Mouse (Mus musculus): Measurements from ENCODE around the gene Thbd.

Gene Thbd

DNA sequence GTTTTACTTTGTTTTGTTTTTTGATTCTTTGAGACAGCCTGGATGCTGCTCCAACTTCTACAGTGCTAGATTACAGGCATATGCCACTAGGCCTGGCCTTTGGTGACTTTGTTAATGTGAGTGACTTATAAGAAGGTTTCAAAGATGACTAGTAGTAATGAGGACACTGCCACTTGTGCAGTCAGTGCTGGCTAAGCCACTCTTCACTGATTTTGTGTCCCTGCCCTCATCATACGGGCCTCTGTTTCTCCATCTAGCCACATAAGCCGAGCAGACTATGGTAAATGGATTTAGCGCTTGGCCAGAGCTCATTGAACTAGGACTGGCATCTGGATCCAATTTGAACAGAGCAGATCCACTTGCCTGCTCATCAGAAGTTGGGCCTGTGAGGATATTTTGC, 21.5 kb downstream of the Thbd start:
- no peak for DNase-seq (ENCODE audit: low spot score)

DNA sequence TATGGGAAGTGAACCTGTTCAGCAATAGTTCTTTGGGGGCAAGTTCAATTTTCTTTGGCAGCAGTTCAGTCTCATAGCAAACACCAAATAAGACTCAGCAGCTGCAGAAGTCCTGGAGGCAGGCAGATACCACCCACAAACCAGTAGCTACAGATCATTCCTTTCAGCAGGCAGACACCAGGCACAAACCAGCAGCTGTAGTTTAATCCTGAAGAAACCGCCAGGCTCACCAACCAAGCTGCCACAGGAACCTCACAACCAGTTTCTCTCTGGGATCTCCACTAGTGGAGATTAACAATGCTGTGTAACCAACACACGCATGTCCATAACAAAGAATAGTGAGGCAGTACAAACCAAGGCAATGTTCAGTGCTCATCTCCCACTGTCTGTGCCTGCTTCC, 26.9 kb downstream of the Thbd start:
- no peak for DNase-seq (ENCODE audit: low spot score)

DNA sequence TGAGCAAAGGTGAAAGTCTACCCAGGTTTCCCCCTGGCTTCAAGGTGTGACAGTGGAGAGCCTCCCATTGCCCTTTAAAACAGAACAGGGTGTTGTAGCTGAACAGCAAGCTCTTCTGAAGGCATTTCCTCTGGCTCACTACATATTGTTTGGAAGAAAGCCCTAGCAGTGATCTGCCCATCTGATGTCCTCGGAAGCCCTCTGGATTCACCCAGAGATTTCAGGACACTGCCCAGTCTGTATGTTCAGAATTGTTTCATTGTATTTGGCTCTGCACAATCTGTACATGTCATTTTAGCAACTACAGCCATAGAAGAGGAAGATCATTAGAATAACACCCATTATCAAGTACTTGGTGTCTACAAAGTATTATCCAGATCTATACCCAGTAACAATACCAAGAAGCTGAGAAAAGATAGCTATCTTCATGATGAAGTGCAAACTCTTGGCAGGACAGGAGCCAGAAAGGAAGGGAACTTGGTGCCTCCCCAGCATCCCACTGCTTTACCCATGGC, 28.0 kb downstream of the Thbd start:
- DNase-seq (ENCODE audit: low spot score) = no peak

GRCm38 (mm10) chr2:148378817-148379342, 29.1 kb downstream of the Thbd start:
- DNase-seq (ENCODE audit: low spot score) = no peak

DNA sequence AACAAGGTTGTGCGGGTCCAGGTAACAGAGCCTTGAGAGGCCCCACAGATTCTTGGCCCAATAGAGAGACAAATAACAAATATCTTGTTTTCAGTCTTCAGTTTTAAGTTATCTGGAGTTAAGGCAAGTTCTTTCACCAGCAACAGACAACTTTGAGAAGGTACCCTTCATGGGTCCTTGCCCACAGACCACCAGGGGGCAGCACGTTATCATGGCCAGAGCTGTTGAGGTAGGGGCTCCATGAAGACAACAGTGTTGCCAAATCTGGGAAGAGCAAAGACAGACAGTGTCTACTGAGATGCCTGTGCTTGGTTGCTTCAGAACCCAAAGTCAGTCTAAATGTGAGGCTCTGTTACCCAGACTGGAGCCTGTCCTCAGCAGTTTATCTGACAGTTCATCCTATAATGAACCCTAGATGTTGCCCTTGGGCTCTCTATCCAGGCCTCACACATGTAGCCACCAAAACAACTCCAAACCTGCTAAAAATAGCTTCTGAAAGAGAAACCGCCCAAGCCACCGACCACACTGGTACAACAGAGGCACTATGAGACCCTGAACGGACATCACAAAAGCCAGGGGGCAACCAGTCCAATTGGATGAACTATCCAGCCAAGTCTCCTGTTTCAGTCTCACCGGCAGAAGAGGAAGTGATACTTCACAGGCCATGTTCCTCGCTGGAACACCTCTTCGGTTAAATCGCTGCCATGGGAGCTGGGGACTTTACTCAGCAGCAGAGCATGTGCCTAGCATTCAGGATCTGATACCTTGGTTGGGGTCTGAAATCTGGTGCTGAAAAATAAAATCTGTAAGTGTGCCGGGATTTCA, 32.5 kb downstream of the Thbd start:
- DNase-seq (ENCODE audit: low spot score) = peak; percentile 34

- DNase-seq (ENCODE audit: low spot score) = no peak
Measured at GRCm38 (mm10) chr2:148373602-148374071, 34.4 kb downstream of the Thbd start.

DNA sequence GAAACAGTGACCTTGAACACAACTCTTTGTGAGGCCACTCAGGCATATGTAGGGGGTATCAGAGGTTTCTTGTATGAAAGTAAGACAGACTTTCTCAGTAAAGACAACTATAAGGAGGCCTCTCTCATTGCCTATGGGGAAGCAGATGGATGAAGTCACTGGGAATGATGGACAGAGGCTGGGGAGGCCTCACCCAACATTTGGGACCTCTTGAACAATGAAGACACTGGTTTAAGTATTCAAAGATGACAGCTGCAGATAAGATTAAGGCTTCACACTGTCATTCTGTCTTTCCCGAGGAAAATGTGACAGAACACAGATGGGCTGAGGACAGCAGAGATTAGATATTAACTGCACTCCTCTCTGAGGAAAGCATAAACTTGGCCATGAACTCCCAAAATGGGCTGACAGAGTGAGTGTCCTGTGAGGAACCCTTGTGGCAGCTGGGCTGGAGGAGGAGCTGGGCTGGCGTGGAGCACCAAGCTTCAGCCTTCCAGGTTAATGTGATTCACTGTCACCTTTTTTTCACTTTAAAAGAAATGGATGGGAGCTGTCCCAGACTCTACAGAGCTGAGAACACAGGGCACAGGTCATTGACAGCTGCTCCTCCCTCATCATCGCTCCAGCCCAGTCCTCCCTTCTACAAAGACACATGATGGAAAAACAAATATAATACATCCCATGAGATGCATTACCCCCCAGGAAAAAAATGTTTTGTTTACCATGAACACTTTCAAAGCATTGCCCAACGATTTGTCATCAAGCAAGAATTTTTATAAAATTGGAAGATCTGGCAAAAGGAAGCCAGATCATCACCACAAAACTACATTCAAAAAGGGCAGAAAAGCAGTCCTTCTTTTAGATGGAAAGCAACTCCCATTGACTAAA, 36.0 kb downstream of the Thbd start:
- no peak for DNase-seq (ENCODE audit: low spot score)

- no peak for DNase-seq (ENCODE audit: low spot score)
Measured at GRCm38 (mm10) chr2:148365227-148365626, 42.8 kb downstream of the Thbd start.

DNA sequence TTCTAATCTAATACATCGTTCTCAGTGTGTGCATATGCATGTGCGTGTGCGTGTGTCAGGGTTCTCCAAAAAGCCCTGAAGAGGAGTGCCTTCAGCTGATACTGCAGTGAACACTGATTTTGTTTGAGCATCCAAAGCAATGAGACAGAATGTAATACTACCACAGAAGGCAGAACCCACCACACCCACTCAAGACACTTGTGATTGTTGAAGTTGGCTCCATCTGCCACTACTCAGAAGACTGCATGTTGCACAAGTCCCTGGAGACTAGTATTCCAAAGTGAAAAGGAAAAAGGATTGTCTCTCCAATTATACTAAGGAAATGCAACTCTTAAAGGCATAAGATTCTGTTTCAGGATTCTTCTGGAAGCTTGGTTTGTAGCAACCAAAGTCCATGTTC, 43.5 kb downstream of the Thbd start:
- DNase-seq (ENCODE audit: low spot score) = no peak

GRCm38 (mm10) chr2:148357145-148357544, 50.8 kb downstream of the Thbd start:
- no peak for DNase-seq (ENCODE audit: low spot score)

All from urinary bladder, postnatal 25 days (tissue).